Mouse (Mus musculus) naive thymus-derived CD4-positive, alpha-beta T cell, adult 2 months (primary cell): Measurements from ENCODE around the gene Zdhhc18.
"Not testable (repeated sequence)": the region's sequence is repeated elsewhere in the genome, so short reads cannot be mapped to it uniquely, and the experiment has no call there.

Experiments used
- DNase-seq: peaks from one replicate; pipeline ENCODE4 v3.0.0-alpha.2; 2011; ENCODE audit warnings: low read depth

Gene Zdhhc18

DNA sequence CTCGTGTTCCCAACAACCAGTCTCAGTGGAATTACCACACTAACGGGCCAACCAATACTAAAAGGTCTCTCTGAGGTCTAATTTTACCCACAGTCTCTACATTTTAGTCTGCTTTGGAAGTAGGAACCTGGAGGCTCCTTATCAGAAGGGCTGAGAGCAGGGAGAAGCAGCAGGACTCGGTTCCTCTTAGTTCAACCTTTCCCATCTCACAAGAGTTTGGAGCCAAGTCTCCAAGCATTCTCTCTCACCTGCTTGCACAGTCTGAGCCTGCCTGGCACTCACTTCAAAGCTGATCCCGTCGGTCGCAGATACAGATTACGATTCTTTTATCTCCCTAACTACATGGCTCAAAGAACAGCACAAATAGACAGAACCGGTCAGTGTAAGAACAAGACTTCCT lies 13.0 kb upstream of the Zdhhc18 start:
- DNase-seq, result no peak

DNA sequence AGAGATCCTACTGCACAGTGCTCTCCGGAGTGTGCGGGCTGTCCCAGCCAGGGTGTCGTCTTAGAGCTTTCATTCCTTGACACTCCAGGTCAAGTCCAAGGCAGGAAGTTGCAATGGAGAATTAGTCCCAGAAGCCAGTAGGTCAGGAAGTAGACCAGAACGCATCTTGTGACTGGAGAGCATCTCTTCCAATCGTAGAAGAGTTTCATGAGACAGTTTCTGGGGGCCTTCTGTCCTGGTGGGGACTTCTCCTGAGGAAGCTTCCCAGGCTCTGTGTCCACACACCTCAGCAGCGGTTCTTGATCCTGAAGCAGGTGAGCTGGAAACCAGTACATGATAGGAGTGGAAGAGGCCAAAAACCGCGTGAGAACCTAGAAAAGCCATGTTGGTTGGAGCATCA lies 12.5 kb upstream of the Zdhhc18 start:
- no peak for DNase-seq

DNA sequence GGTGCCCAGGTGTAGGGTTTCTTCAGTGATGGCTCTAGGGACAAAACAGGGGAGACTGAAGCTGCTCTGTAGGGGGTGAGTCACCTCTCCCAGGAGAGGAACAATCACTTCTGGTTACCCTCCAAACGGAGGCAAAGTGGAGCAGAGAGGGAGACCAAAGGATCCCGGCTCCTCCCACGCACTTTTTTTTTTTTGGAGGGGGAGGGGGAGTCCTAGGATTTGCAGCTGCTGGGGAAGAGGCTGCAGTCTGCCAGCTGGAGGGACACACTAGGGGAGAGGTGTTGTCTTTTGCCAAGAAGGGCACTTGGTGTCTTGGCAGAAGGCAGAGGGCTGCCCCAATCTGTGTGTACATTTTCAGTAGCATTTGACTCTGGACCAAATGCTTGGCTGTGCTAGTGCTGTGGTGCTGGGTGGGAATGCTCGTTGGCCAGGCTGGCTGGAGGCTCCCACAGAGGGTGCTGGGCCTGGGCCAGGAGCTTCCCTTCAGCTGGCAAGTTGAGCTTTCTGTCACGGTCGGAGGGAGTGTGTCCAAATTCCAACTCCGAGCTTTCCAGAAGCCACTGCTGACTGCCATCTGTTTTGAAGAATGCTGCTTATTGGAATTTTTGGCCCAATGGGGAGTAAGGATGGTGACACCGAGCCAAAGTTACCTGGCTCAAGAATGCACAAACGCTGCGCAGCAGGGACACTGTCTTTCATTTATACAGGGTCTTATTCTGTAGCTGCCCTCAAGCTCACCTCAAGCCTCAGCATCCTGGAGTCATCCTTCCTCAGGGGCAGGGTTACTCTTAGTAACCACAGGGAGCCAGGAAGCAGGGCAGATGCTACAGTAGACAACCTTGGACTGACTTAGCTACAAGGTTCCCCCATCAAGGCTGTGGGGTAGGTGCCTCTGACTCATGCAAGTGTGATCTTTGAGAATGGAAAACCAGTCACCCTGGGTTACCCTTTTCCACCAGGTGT lies 10.5 kb upstream of the Zdhhc18 start:
- no peak for DNase-seq

DNA sequence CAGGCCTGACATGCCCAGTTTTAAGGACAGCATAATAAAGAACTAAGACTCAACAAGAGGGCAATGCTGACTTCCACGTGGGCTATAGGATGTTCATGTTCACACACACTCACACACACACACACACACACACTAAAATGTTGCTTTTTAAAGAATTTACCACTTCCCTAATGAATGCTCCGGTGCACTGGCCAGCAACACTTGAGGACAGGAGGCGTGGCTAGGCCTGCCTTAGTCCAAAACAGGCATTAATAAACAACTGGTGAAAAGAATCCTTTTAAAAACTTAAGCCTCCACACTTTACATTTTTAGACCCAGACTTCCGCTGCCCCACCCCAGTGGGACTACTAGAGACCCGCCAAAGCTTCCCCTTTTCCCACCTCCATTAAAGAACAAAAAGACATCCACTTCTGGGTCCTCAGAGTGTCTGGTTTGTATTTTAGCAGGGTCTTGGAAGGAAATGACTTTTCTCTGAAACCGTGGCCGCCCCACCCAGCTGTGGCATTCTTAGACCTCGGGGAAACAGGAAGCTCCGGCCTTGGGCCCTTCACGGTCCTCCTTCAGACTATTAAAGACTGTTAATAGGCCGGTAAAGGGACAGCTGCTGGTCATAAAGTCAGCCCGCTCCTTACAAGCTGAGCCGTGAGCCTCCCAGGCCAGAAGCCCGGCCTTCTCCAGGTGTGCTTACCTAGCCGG lies 9.7 kb upstream of the Zdhhc18 start:
- DNase-seq, result no peak

DNA sequence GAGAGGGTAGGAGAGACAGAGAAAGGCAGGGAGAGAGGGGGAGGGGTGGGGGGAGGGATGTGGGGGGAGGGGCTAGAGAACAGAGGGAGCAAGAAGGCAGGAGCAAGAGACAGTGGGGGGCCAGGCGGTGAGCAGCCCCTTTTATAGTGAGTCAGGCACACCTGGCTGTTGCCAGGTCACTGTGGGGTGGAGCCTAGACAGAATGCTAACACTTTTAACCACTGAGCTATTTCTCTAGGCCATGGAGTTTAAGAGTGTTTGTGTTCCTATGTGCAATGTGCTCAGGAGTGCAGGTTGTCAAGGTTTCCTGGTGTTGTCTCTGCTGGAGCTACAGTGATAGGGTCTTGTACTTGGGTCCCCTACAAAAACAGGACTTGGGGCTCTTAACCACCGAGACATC lies 8.8 kb upstream of the Zdhhc18 start:
- no peak for DNase-seq

DNA sequence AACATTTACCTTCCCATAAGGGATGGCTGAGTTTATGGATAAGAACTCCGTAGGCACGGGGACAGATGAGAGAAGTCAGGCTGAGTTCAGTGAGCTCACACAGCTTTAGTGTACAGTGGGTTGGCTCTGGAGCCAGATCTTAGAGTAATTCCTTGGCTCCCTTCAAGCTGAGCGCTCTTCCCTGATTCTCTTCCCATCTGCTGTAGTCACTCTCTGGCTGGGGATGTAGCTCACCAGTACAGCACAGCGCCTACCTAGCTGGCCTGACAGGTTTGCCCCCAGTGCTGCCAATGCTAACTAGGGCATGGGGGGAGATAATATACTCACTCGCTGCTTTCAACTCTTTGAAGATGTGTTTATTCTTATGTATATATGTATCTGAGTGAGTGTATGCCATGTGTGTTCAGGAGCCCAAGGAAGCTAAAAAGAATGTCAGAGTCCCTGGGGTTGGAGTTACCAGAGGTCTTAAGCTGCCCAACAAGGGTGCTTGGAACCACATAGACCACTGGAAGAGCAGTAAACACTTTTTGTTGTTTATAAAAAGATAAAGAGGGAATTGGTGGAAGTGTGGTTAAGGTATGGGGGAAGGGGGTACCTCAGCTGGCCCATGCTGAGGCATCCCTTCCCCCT lies 8.0 kb upstream of the Zdhhc18 start:
- no peak for DNase-seq

DNA sequence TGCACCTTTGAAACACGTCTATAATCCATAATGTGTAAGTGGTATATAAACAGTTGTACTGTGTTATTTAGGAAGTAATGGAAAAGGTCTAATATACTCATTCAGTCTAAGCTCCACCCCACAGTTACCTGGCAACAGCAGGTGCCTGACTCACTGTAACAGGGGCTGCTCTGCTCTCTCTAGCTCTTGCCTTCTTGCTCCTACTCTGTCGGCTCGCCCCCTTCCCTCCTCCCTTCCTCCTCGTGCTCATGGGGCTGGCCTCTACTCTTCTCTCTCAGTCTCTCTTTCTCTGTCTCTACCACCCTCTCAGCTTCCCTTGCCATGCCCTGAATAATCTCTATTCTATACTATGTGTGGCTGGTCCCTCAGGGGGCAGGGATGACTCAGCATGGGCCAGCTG lies 7.0 kb upstream of the Zdhhc18 start:
- DNase-seq, result no peak

DNA sequence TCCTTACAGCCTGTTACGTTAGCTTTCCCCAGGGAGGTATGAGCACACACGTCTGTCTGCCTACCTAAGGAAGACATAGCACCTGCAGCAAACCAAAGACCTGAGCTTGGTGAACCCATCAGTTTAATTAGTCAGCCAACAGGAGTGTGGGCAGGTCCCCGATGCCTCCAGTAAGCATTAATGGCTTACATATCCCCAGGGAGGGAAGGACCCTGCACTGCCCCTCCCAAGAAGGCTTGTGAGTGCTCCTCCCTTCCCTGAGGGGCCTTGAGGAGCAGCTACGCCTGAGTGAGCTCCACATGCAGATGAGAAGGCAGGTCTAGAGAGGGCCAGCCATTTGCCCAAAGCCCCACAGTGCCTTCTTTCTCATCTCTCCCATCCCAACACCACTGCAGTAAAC lies 6.3 kb upstream of the Zdhhc18 start:
- no peak for DNase-seq

DNA sequence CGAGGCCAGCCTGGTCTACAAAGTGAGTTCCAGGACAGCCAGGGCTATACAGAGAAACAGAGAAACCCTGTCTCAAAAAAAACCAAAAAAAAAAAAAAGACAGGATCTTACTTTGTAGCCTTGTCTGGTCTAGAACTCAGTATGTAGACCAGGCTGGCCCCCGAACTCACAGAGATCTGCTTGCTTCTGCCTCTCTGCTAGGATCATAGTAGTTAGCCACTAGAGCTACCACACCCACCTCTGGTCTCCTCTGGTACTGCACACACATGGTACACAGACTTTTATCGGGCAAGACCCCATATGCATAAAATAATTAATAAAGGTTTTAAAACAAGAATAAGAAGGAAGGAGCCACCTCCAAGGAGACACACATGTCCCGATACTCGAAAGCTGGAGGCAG lies 4.1 kb upstream of the Zdhhc18 start:
- not testable (repeated sequence) for DNase-seq

DNA sequence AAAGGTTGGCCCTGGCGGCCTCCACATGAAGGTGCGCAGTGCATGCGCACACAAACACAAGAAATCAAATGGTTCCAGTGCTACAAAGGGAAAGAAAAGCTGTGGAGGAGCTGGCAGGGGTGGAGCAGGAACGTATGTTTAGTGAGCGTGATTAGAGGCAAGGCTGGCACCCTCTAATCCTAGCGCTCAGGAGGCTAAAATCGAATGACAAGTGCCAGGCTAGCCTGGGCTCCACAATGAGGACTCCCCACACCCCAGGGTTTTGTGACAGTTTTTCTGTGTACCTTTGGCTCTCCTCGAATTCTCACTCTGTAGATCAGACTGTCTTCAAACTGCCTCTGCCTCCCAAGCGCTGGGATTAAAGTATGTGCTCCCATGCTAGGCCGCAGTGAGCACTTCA lies 2.8 kb upstream of the Zdhhc18 start:
- no peak for DNase-seq

DNA sequence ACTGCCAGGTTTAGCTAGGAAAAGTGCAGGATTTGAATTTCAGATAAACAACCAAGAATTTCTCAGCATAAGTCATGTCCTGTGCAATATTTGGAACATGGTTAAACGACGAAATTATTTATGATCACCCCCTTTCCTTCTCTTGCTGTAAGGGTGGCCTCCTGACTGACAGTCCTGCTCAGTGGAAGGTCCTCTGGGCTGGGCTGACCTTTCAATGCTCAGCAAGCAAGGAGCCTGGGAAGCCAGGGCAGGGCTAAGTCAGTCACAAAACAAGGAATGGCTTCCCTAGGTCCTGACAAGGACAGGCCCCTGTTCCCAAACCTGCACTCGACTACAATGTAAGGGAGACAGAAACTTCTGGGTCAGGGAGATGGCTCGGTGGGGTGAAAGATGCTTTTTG lies 2.0 kb upstream of the Zdhhc18 start:
- DNase-seq, result no peak

DNA sequence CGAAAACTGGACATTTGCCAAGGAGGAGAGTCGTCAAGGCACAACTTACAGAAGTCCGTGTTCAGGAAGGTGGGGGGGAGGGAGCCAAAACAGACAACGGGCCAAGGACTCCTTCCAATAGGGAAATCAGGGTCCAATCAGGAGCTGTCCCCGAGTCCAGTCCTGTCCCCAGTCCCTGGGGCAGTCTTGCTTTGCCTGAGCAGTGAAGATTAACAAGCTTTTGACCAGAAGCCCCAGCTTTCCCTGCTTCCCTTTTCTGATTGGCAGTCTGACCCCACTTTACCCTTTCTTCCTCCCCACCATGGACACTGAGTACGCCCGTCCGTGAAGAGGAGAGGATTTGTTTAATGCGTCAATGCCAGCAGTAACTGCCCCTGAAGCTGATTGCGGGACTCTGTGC lies 1.5 kb upstream of the Zdhhc18 start:
- DNase-seq, result no peak

DNA sequence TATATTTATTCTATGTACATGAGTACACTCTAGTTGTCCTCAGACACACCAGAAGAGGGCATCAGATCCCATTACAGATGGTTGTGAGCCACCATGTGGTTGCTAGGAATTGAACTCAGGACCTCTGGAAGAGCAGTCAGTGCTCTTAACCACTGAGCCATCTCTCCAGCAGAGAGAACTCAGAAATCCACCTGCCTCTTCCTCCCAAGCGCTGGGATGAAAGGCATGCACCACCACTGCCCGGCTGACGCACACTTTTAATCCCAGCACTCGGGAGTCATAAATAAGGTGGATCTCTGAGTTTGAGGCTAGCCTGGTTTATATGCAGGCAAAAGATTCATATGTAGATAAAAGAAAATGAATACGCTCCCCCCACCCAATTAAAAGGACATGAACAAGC lies 490 bp downstream of the Zdhhc18 start:
- DNase-seq, result not testable (repeated sequence)

DNA sequence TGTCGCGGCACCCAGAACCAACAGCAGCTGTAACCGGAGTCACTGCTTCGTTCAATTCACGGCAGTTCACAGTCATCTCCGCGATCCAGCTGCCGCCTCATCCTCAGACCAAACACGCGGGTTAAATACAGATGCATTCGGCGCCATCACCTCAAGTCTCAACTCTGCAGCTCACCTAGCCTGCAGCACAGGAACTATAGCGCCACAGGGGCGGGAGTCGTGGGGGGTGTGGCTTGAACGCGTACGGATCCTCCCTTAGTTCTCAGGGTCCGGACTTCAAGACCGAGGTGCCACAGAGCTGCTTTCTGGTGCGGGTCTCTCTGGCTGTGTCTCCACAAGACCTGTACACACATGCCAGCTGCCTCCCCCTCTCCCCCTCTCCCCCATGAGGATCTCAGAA lies 4.3 kb downstream of the Zdhhc18 start:
- no peak for DNase-seq

DNA sequence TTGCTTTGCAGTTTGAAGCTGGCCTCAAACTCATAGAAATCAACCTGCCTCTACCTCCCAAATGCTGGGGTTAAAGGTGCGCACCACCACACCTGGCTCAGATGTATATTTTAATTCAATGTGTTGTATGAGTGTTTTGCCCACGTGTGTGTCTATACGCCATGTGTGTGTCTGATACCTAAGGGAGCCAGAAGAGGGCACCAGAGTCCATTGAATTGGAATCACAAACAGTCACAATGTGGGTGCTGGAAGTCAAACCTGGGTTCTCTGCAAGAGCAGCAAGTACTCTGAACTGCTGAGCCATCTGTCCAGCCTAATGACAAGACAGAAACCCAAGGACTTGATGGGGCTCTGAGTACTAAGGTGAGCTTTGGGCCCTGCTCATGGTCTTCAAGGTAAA lies 4.8 kb downstream of the Zdhhc18 start:
- no peak for DNase-seq

DNA sequence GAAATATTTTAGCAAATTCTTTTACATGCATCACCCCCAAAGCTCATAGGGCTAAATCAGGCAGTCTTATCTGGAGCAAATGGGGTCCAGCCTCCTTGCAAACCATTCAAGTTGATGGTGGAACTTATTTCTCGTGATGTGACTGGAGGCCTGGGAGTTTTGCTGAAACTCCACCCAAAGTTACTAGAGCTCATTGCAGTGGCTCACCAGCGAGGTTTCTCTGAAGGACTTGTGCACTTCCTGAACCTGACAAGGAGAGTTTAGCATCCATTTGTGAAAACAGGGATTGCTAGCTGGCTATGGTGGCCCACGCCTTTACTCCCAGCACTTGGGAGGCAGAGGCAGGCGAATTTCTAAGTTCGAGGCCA lies 15.9 kb downstream of the Zdhhc18 start:
- DNase-seq, result no peak

DNA sequence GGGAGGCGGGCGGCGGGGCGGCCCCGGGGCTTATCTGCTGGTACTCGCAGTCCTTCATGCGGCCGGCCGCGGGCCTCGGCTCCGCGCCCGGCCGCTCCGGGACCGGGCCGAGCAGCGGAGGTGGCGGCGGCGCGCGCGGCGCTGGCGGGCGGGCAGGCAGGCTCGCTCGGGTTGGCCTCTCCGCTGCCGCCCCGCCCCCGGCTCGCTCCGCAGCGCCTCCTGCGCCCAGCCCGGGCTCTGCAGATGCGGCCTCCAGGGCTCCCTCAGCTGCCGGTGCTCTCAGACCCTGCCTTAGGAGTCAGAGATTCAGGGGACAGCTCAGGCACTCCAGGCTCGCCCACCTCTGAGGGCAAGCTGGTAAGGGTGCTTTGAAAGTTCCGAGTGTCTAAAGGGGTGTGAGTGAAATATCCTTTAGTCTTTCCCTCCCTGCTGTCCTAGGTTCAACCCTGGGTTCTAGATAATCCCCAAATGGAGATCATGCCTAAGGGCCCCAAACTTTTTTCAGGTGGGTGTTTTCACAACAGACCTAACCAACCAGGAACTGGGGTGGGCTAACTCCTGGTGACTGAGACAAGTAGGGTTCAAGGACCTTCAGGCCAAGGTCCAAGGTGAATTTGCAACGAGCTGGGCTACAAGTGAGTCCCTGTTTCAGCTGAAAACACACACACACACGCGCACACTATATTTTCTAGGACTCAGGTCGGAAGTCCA lies 16.5 kb downstream of the Zdhhc18 start:
- DNase-seq, result peak; percentile 91

DNA sequence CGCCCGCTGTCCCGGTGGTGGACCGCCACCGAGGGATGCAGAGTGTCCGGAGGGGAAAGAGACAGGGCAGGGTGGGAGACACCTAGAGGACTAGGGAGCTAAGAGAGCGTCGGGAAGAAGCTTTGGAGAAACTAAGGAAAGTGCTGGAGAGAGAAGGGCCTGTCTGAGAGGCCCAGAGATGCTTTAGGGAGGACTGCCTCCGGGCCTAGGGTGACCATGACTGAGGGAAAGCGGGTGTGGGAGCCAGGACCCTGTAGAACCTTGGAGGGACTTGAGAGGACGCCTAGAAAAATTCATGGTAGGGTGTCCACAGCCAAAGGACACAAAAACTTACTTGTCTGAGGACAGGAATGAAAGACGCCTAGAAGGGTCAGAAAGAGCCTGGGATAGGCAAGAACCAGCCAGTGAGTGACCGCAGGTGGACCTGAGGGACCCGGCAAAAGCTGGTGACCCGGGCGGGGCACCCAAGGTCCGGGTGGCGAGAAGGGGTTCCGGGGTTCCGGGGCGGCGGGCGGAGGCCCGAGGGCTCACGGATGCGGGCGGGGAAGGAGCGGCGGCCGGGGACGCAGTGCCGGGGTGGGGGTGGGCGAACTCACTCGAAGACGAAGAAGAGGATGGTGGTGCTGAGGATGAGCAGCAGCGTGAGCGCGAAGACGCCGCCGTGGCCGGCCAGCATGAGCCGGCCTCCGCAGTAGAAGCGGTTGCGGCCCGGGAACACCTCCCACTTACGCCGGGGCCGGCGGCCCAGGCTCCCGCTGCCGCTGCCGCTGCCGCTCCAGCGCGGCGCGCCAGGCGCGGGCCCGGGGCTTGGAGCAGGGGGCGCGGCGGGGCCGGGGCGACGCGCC lies 17.2 kb downstream of the Zdhhc18 start:
- DNase-seq, result peak; percentile 68

DNA sequence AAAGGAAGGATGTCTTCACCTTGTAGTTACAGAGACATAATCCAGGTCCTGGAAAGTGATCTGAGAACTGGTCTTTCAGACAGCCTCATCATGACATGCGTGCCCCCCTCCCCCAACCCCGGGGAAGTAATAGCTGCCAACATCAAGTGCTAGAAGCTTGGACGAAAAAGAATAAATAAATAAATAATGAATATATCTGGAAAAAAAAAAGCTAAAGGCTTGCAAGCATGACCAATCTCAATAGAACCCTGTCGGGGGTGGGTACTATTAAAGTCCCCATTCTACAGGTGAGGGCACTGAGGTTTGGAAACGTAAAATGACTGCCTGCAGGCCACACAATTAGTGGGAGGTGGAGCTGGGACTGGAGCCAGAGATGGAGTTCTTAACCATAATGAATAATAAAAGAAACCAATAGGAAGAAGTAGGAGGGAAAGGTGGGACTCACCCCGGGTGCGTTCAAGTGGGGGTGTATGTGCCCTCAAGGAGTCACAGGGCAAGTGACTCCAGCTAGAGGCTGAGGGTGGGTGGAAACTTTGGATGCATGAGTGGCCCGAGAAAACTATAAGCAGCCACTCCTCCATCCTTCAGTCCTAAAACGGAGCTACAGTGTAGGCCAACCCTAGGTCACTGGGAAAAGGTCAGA lies 18.1 kb downstream of the Zdhhc18 start:
- peak; percentile 43 for DNase-seq

DNA sequence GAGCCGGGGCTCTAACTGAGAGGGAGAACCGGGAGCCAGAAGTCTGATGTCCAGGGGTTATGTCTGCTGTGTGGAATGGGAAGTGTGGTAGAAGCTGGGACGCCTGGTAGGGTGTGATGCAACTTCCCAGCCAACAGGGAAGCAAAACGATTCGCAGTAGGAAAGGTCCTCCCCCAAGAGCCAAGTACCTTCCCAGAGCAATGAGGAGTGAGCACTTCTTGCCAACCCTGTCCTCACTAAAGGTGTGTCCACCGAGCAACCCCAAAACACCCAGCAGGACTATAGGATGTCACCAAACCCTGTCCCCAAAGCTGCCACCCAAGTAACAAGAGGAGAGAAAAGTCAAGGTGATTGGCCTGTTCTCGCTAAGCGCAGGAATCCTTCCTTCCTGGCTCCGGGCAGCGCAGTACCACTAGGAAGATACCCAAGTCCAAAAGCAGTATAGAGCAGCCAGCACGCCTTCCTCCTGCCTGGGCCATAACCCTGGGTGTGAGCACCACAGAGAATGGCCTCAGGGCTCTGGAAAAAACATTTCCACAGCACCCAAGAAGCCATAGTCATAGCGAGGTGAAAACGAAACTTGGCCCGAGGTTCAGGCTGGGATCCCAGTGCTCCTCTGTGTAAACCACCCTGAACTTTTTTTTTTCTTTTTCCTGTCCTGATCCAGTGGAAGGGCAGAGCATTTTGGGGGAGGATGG lies 18.7 kb downstream of the Zdhhc18 start:
- peak; percentile 61 for DNase-seq
